Mouse (Mus musculus): ENCODE results near the gene Kbtbd4. TPM values are rescaled to one million over a fixed set of nuclear protein-coding genes. Genes with fewer than 3 reads are reported as not detected.
A peak's percentile ranks its signal among the peaks of the same experiment; 100 is the strongest.
"Not testable (repeated sequence)": the region's sequence is repeated elsewhere in the genome, so short reads cannot be mapped to it uniquely, and the experiment has no call there.

Kbtbd4 gene
- polyA plus RNA-seq, 2 experiments: 8.8 to 13.4 TPM

DNA sequence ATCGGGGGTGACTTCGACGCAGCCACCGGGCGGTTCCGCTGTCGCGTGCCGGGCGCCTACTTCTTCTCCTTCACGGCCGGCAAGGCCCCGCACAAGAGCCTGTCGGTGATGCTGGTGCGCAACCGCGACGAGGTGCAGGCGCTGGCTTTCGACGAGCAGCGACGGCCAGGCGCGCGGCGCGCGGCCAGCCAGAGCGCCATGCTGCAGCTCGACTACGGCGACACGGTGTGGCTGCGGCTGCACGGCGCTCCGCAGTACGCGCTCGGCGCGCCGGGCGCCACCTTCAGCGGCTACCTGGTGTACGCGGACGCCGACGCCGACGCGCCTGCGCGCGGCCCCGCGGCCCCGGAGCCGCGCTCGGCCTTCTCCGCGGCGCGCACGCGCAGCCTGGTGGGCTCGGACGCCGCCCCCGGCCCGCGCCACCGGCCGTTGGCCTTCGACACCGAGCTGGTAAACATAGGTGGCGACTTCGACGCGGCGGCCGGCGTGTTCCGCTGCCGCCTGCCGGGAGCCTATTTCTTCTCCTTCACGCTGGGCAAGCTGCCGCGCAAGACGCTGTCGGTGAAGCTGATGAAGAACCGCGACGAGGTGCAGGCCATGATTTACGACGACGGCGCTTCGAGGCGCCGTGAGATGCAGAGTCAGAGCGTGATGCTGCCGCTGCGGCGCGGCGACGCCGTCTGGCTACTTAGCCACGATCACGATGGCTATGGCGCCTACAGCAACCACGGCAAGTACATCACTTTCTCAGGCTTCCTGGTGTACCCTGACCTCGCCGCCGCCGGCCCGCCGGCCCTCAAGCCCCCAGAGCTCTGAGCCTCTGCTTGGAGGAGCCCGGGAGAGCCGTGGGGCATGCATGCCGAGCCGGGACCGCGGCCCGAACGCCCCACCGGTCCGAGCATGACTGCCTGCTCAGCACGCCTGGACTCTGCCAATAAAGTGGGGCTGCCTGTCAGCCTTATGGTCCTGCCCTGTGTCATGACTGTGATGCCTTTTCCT, 14.7 kb upstream of the Kbtbd4 start:
- Histone ChIP-seq H3K27me3 (ENCODE audit: control insufficient read depth, insufficient read depth, low read length) (peaks cover 54% of the 10 kb centered on the region), H3K27ac (peak overlapping the region; percentile 53), H3K9me3 (ENCODE audit: control insufficient read depth, low read length) (no peaks in the 10 kb centered on the region), H3K4me2 (ENCODE audit: low read depth) (peak overlapping the region; percentile 96), H3K36me3 (replicated peaks; ENCODE audit: control insufficient read depth, insufficient read depth, low read depth) (no peaks in the 10 kb centered on the region; the same call in 1 of the 2 replicates), H3K4me3 (ENCODE audit: insufficient read depth in 1 of 2, low read depth in 2 of 2, low read length in 2 of 2) (peak overlapping the region; percentile 45 to 80), H3K4me1 (replicated peaks; ENCODE audit: control insufficient read depth in 2 of 2, insufficient read depth in 2 of 2, low read length in 1 of 2) (peaks cover 31 to 35% of the 10 kb centered on the region in 2 experiments), H3K9ac (replicated peaks) (peak overlapping the region; percentile 73)
- 5% methylated on average over 109 of the region's 133 CpGs for WGBS (ENCODE audit: insufficient replicate concordance)
- DNase-seq (ENCODE audit: low read depth in 3 of 3, low spot score in 3 of 3): peak in 2 of 3 experiments; percentile 38 to 43
- ATAC-seq (ENCODE audit: insufficient read depth): peak; percentile 66
- TF ChIP-seq EP300 (IDR thresholded peaks at IDR 0.05; ENCODE audit: low read depth) (no peak), CTCF (IDR thresholded peaks at IDR 0.05; ENCODE audit: low read depth) (no peak)

DNA sequence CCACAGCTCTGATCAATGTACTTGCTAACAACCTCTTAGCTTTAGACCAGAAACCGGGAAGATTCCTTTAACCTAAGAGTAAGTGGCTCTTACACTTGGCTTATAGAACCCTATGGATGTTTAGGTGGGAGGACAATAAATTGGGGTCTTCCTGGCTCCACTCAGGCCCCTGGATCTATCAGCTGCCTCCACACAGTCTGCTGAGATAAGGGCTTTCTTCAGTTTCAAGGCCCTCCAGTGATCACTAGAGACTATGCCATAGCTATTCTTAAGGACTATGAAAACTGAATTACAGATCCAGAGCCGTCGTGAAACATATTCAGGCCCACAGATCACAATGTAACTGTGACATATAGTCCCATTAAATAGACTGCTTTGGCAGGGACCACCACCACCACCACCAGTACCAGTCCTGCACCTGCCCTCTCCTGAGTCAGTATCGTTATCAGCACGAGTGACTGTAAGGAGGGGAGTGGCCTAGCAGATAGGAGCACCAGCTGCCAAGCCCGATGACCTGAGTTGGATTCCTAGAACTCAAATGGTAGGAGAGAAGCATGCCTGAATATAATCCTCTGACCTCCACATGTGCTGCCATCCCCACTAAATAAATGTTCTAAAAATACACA, 10.8 kb upstream of the Kbtbd4 start:
- peak overlapping the region; percentile 67 for H3K4me2 ChIP-seq (ENCODE audit: low read depth)

DNA sequence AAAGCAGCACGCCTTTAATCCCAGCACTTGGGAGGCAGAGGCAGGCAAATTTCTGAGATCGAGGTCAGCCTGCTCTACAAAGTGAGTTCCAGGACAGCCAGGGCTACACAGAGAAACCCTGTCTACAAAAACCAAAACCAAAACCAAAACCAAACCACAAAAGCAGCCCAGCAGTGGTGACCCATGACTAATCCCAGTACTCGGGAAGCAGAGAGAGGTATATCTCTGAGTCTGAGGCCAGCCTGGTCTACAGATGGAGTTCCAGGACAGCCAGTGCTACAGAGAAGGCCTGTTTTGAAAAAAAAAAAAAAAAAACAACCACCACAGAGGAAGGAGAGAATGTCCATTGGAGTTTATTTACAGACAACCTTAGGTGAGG, 10.3 kb upstream of the Kbtbd4 start:
- not testable (repeated sequence) for H3K27me3 ChIP-seq (ENCODE audit: control insufficient read depth, insufficient read depth, low read length); H3K9me3 ChIP-seq (ENCODE audit: control insufficient read depth, low read length); H3K4me3 ChIP-seq (ENCODE audit: insufficient read depth in 1 of 2, low read depth in 2 of 2, low read length in 2 of 2); DNase-seq (ENCODE audit: low read depth in 3 of 3, low spot score in 3 of 3)
- peaks cover 40 to 45% of the 10 kb centered on the region in 2 experiments for H3K4me1 ChIP-seq (replicated peaks; ENCODE audit: control insufficient read depth in 2 of 2, insufficient read depth in 2 of 2, low read length in 1 of 2)
- 13% methylated on average over 3 of the region's 3 CpGs for WGBS (ENCODE audit: insufficient replicate concordance)
- peak overlapping the region; percentile 67 for H3K4me2 ChIP-seq (ENCODE audit: low read depth)
- peak; percentile 11; the same call in 1 of the 2 replicates for ATAC-seq (ENCODE audit: insufficient read depth)
- peaks cover 33% of the 10 kb centered on the region for H3K36me3 ChIP-seq (replicated peaks; ENCODE audit: control insufficient read depth, insufficient read depth, low read depth)
- H3K9ac ChIP-seq (replicated peaks): peak overlapping the region; percentile 63
- peak overlapping the region; percentile 92 for H3K27ac ChIP-seq

More for the DNA sequence above, 10.8 kb upstream of the Kbtbd4 start:
- Histone ChIP-seq H3K9ac (replicated peaks) (peak overlapping the region; percentile 63), H3K27me3 (ENCODE audit: control insufficient read depth, insufficient read depth, low read length) (peaks cover 15% of the 10 kb centered on the region), H3K36me3 (replicated peaks; ENCODE audit: control insufficient read depth, insufficient read depth, low read depth) (peaks cover 33% of the 10 kb centered on the region), H3K4me3 (ENCODE audit: insufficient read depth in 1 of 2, low read depth in 2 of 2, low read length in 2 of 2) (no peak overlapping the region; a peak in 1 of 4 replicates), H3K27ac (peak overlapping the region; percentile 92), H3K4me1 (replicated peaks; ENCODE audit: control insufficient read depth in 2 of 2, insufficient read depth in 2 of 2, low read length in 1 of 2) (peaks cover 43 to 48% of the 10 kb centered on the region in 2 experiments), H3K9me3 (ENCODE audit: control insufficient read depth, low read length) (no peaks in the 10 kb centered on the region)
- DNase-seq (ENCODE audit: low read depth in 3 of 3, low spot score in 3 of 3): peak; percentile 73 to 76 (median 74)
- TF ChIP-seq EP300 (IDR thresholded peaks at IDR 0.05; ENCODE audit: low read depth) (peak; percentile 79), CTCF (IDR thresholded peaks at IDR 0.05; ENCODE audit: low read depth) (no peak)
- 32% methylated on average over 6 of the region's 6 CpGs for WGBS (ENCODE audit: insufficient replicate concordance)
- peak; percentile 89 for ATAC-seq (ENCODE audit: insufficient read depth)

DNA sequence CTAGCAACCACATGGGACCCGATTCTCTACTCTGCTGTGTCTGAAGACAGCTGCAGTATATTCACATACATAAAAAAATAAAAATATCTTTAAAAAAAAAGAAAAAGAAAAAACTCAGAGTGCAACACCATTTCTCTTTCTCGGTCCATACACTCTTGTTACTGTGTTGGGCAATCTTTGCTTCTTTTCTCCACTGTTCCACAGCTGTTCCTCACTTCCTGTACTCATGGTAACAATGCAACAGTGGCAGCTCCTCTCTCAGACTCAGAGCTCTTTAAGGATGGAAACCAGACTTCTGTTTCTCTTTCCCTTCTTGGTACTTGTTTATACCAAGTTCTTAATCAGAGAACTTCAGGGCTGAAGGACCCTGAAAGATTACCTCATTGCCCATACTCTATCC, 1.1 kb upstream of the Kbtbd4 start:
- Histone ChIP-seq H3K4me1 (replicated peaks; ENCODE audit: control insufficient read depth in 2 of 2, insufficient read depth in 2 of 2, low read length in 1 of 2) (peaks cover 11 to 17% of the 10 kb centered on the region in 2 experiments), H3K9me3 (ENCODE audit: control insufficient read depth, low read length) (no peaks in the 10 kb centered on the region), H3K9ac (replicated peaks) (peak overlapping the region; percentile 87), H3K4me2 (ENCODE audit: low read depth) (peak overlapping the region; percentile 81), H3K4me3 (ENCODE audit: insufficient read depth in 1 of 2, low read depth in 2 of 2, low read length in 2 of 2) (peak overlapping the region; percentile 78 to 83), H3K36me3 (replicated peaks; ENCODE audit: control insufficient read depth, insufficient read depth, low read depth) (peaks cover 28% of the 10 kb centered on the region), H3K27ac (peak overlapping the region; percentile 64; the same call in 1 of the 2 replicates), H3K27me3 (ENCODE audit: control insufficient read depth, insufficient read depth, low read length) (no peaks in the 10 kb centered on the region)
- no peak for ATAC-seq (ENCODE audit: insufficient read depth)
- WGBS (ENCODE audit: insufficient replicate concordance): 77% methylated on average over 2 of the region's 2 CpGs
- TF ChIP-seq EP300 (IDR thresholded peaks at IDR 0.05; ENCODE audit: low read depth): no peak
- no peak for TF ChIP-seq CTCF (IDR thresholded peaks at IDR 0.05; ENCODE audit: low read depth)
- DNase-seq (ENCODE audit: low read depth in 3 of 3, low spot score in 3 of 3): no peak

DNA sequence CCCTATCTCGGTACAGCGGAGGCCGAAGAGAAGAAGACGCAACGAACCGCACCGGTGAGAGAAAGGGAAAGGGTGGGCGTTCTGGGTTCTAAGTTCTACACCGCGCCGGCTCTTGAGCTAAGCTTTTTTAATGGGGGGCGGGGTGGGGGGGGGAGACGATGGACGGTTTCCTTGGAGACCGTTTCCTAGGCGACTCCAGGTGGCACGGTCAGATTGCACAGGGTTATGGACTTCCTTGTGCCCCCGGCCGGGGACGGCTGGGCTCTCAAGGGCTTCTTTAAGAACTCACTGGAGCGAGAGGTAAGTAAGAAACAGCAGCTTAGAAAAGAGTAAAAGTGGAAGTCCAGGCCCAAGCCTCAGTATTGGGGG, 300 bp downstream of the Kbtbd4 start:
- Histone ChIP-seq H3K27ac (peak overlapping the region; percentile 64), H3K4me1 (replicated peaks; ENCODE audit: control insufficient read depth in 2 of 2, insufficient read depth in 2 of 2, low read length in 1 of 2) (peaks cover 11 to 17% of the 10 kb centered on the region in 2 experiments), H3K4me2 (ENCODE audit: low read depth) (peak overlapping the region; percentile 81), H3K9ac (replicated peaks) (peak overlapping the region; percentile 87), H3K36me3 (replicated peaks; ENCODE audit: control insufficient read depth, insufficient read depth, low read depth) (peaks cover 34% of the 10 kb centered on the region), H3K27me3 (ENCODE audit: control insufficient read depth, insufficient read depth, low read length) (no peaks in the 10 kb centered on the region), H3K9me3 (ENCODE audit: control insufficient read depth, low read length) (no peaks in the 10 kb centered on the region), H3K4me3 (ENCODE audit: insufficient read depth in 1 of 2, low read depth in 2 of 2, low read length in 2 of 2) (peak overlapping the region; percentile 78 to 83)
- no peak for DNase-seq (ENCODE audit: low read depth in 3 of 3, low spot score in 3 of 3)
- 0% methylated on average over 21 of the region's 21 CpGs for WGBS (ENCODE audit: insufficient replicate concordance)
- no peak for TF ChIP-seq EP300 (IDR thresholded peaks at IDR 0.05; ENCODE audit: low read depth)
- no peak for TF ChIP-seq CTCF (IDR thresholded peaks at IDR 0.05; ENCODE audit: low read depth)
- peak; percentile 57 for ATAC-seq (ENCODE audit: insufficient read depth)
